Mouse (Mus musculus) adrenal gland, adult 2 months (tissue): ENCODE measurements around the gene Cep72. TPM values are rescaled to one million over a fixed set of nuclear protein-coding genes. Genes with fewer than 3 reads are reported as not detected.
"Not testable (repeated sequence)": the region's sequence is repeated elsewhere in the genome, so short reads cannot be mapped to it uniquely, and the experiment has no call there.

Experiments used
- DNase-seq: peaks from one replicate; pipeline ENCODE4 v3.0.0; 2021
- long read RNA-seq: library from polyadenylated mRNA; stranded (forward); transcript quantifications from one replicate; pipeline ENCODE4 v2.0.0, GENCODE M21; 2021
- polyA plus RNA-seq: library from polyadenylated mRNA; depleted of rRNA; stranded (reverse); fragments of >200 nt; gene quantifications from 2 replicates; pipeline ENCODE4 v1.2.3, GENCODE M21; 2012; rRNA removed
- total RNA-seq, 2 experiments: library from RNA; stranded (reverse); gene quantifications; 2 replicates each; pipeline ENCODE4 v1.2.3; 2021

Cep72 gene
- total RNA-seq, result 1 to 10 TPM; 4.2 to 4.5 TPM
- polyA plus RNA-seq, result 1.1 and 1.4 TPM in 2 replicates
- long read RNA-seq, partial matches to known transcripts, result 0 of 1 reads
- long read RNA-seq, other reads (novel, unspliced or antisense), result 1 of 1 reads

GRCm38 (mm10) chr13:74061613-74062377, at the start of gene Cep72:
Gene Cep72, minus strand, starts transcription at chr13:74062299.
- DNase-seq, result peak; percentile 93

- no peak for DNase-seq
Measured at GRCm38 (mm10) chr13:74107410-74107809, 45.3 kb upstream of the Cep72 start.

- no peak for DNase-seq
Measured at GRCm38 (mm10) chr13:74104417-74104816, 42.3 kb upstream of the Cep72 start.

GRCm38 (mm10) chr13:74102831-74103582, 40.9 kb upstream of the Cep72 start:
- no peak for DNase-seq

- DNase-seq, result no peak
Measured at GRCm38 (mm10) chr13:74102108-74102830, 40.2 kb upstream of the Cep72 start.

GRCm38 (mm10) chr13:74098913-74099312, 36.8 kb upstream of the Cep72 start:
- no peak for DNase-seq

- DNase-seq, result peak; percentile 72
Measured at GRCm38 (mm10) chr13:74096715-74097363, 34.7 kb upstream of the Cep72 start.

- no peak for DNase-seq
Measured at GRCm38 (mm10) chr13:74095936-74096335, 33.8 kb upstream of the Cep72 start.

GRCm38 (mm10) chr13:74090265-74090664, 28.2 kb upstream of the Cep72 start:
- no peak for DNase-seq

- DNase-seq, result no peak
Measured at GRCm38 (mm10) chr13:74073369-74073768, 11.3 kb upstream of the Cep72 start.

GRCm38 (mm10) chr13:74071714-74072113, 9.6 kb upstream of the Cep72 start:
- no peak for DNase-seq

GRCm38 (mm10) chr13:74071244-74071643, 9.1 kb upstream of the Cep72 start:
- not testable (repeated sequence) for DNase-seq

- DNase-seq, result peak; percentile 53
Measured at GRCm38 (mm10) chr13:74066576-74066975, 4.5 kb upstream of the Cep72 start.

- DNase-seq, result no peak
Measured at GRCm38 (mm10) chr13:74063340-74064050, 1.4 kb upstream of the Cep72 start.

GRCm38 (mm10) chr13:74062378-74063128, 454 bp upstream of the Cep72 start:
- peak; percentile 10 for DNase-seq

GRCm38 (mm10) chr13:74058081-74058480, 4.0 kb downstream of the Cep72 start:
- no peak for DNase-seq

GRCm38 (mm10) chr13:74056194-74056593, 5.9 kb downstream of the Cep72 start:
- no peak for DNase-seq

- DNase-seq, result no peak
Measured at GRCm38 (mm10) chr13:74039926-74040325, 22.2 kb downstream of the Cep72 start.

- DNase-seq, result peak; percentile 81
Measured at GRCm38 (mm10) chr13:74035776-74036175, 26.3 kb downstream of the Cep72 start.

GRCm38 (mm10) chr13:74034756-74035155, 27.3 kb downstream of the Cep72 start:
- DNase-seq, result no peak
